Mouse (Mus musculus) telencephalon, adult 2 months (tissue): ENCODE measurements around the gene Rad51d.

Source experiments
- DNase-seq: peaks from one replicate; pipeline ENCODE4 v3.0.0-alpha.2; 2011; ENCODE audit warnings: low read depth, low spot score

Gene Rad51d

GRCm38 (mm10) chr11:82826818-82827217 is 63.6 kb downstream of the Rad51d start:
- DNase-seq = no peak
